Comparison of ENCODE assay signal across 18 mouse cellular contexts in genomic region chr13:91874565-91874964, GRCm38 (mm10). TPM values are rescaled to one million over a fixed set of nuclear protein-coding genes. Genes with fewer than 3 reads are reported as not detected.
DNase-seq lines count a peak whose midpoint lies in the region; ATAC-seq lines count a peak whose summit lies in the region.
"Had no signal": no experiment of that assay in that cellular context is flagged by ENCODE, and none has a peak within 500 bp of the region (broad histone marks: within the 10 kb centered on the region; RNA-seq: fewer than 3 reads in every experiment).

No protein-coding gene starts in this region.

- 67% methylated on average over 7 of the region's 7 CpGs for WGBS in embryonic facial prominence, embryonic 12.5 days
- 87% methylated on average over 7 of the region's 7 CpGs for WGBS in embryonic facial prominence, embryonic 10.5 days
- 70% methylated on average over 7 of the region's 7 CpGs for WGBS in heart, embryonic 11.5 days (ENCODE audit: insufficient replicate concordance)

- H3K4me2 ChIP-seq in embryonic facial prominence, embryonic 12.5 days (replicated peaks): no peak overlapping the region
- H3K4me2 ChIP-seq in heart, embryonic 11.5 days: no peak overlapping the region
- H3K4me2 ChIP-seq: hindbrain, embryonic 14.5 days; midbrain, embryonic 11.5 days had no signal

- H3K9me3 ChIP-seq in embryonic facial prominence, embryonic 12.5 days: no peaks in the 10 kb centered on the region
- H3K9me3 ChIP-seq in embryonic facial prominence, embryonic 10.5 days: no peaks in the 10 kb centered on the region
- H3K9me3 ChIP-seq in heart, embryonic 11.5 days (replicated peaks; ENCODE audit: control insufficient read depth, low read length): no peaks in the 10 kb centered on the region
- H3K9me3 ChIP-seq: G1E had no signal

- no peaks in the 10 kb centered on the region for H3K27me3 ChIP-seq in embryonic facial prominence, embryonic 12.5 days
- H3K27me3 ChIP-seq in embryonic facial prominence, embryonic 10.5 days (replicated peaks; ENCODE audit: low read depth, poor library complexity, severe bottlenecking): no peaks in the 10 kb centered on the region
- H3K27me3 ChIP-seq in heart, embryonic 11.5 days (ENCODE audit: control insufficient read depth, insufficient read depth, low read length): no peaks in the 10 kb centered on the region

- no peak overlapping the region for H3K9ac ChIP-seq in embryonic facial prominence, embryonic 12.5 days
- no peak overlapping the region for H3K9ac ChIP-seq in heart, embryonic 11.5 days (ENCODE audit: low read depth, low read length)
- H3K9ac ChIP-seq: hindbrain, embryonic 14.5 days had no signal

- H3K27ac ChIP-seq in embryonic facial prominence, embryonic 12.5 days: peak overlapping the region; percentile 70
- H3K27ac ChIP-seq in embryonic facial prominence, embryonic 10.5 days (replicated peaks): no peak overlapping the region
- H3K27ac ChIP-seq in heart, embryonic 11.5 days (ENCODE audit: low read depth, low read length): peak overlapping the region; percentile 72; the same call in 1 of the 2 replicates
- H3K27ac ChIP-seq: hindbrain, embryonic 14.5 days had no signal

- ATAC-seq in embryonic facial prominence, embryonic 12.5 days (ENCODE audit: insufficient number of reproducible peaks, insufficient read depth, low FRiP score, low TSS enrichment): no peak
- no peak for ATAC-seq in heart, embryonic 11.5 days (replicated peaks; ENCODE audit: insufficient number of reproducible peaks, low FRiP score, low TSS enrichment)

- DNase-seq in embryonic facial prominence, embryonic 10.5 days (ENCODE audit: low spot score): no peak
- DNase-seq in left cerebral cortex, adult 11 months (ENCODE audit: low spot score): peak; percentile 17
- DNase-seq in left cerebral cortex, postnatal 4 days: no peak
- DNase-seq in left cerebral cortex, postnatal 36 days (ENCODE audit: low spot score in 2 of 2): peak; percentile 30 to 59
- no peak for DNase-seq in thymus, postnatal 10 days (ENCODE audit: low spot score in 2 of 2)
- no peak for DNase-seq in gastrocnemius, postnatal 36 days
- DNase-seq: cerebellum, adult 11 months; gastrocnemius, postnatal 14 days; kidney, adult 11 months; kidney, postnatal 36 days; liver had no signal

- no peaks in the 10 kb centered on the region for H3K36me3 ChIP-seq in embryonic facial prominence, embryonic 12.5 days
- H3K36me3 ChIP-seq in embryonic facial prominence, embryonic 10.5 days (replicated peaks): no peaks in the 10 kb centered on the region
- H3K36me3 ChIP-seq in heart, embryonic 11.5 days (ENCODE audit: control insufficient read depth, insufficient read depth, low read length): no peaks in the 10 kb centered on the region
- H3K36me3 ChIP-seq: G1E had no signal

- H3K4me3 ChIP-seq in embryonic facial prominence, embryonic 12.5 days: no peak overlapping the region
- H3K4me3 ChIP-seq in embryonic facial prominence, embryonic 10.5 days: no peak overlapping the region
- no peak overlapping the region for H3K4me3 ChIP-seq in heart, embryonic 11.5 days (ENCODE audit: low read depth, low read length)
- H3K4me3 ChIP-seq: myocyte had no signal

- intact Hi-C loops in left cerebral cortex, postnatal 4 days (cut with DNase I): no loop called here
- intact Hi-C loops in left cerebral cortex, postnatal 36 days (cut with DNase I): no loop called here
- intact Hi-C loops in gastrocnemius, postnatal 36 days (cut with DNase I): no loop called here

- H3K4me1 ChIP-seq in embryonic facial prominence, embryonic 12.5 days: peaks cover 7% of the 10 kb centered on the region
- peaks cover 15% of the 10 kb centered on the region for H3K4me1 ChIP-seq in embryonic facial prominence, embryonic 10.5 days
- peaks cover 27% of the 10 kb centered on the region for H3K4me1 ChIP-seq in heart, embryonic 11.5 days (ENCODE audit: control insufficient read depth, insufficient read depth, low read length)

RNA-seq across cellular contexts. Expression of gene Ckmt2, which starts 2.1 kb away (rescaled TPM):
- not detected in 2 replicates for polyA plus RNA-seq in embryonic facial prominence, embryonic 12.5 days (2016; fragmentation: Nextera tagmentation; extraction: Ambion mirVana)
- polyA plus RNA-seq in embryonic facial prominence, embryonic 10.5 days (2016; fragmentation: Nextera tagmentation; extraction: Ambion mirVana): not detected in 2 replicates
- not detected for total RNA-seq in left cerebral cortex, postnatal 4 days (2021)
- 9.4 and 9.9 TPM in 2 replicates for polyA plus RNA-seq in heart, embryonic 11.5 days (2014; fragmentation: Nextera tagmentation; extraction: Ambion mirVana)
- not detected for total RNA-seq in left cerebral cortex, postnatal 36 days (2021)
- 1,000 to 10,000 TPM; 1,250 to 1,613 TPM for total RNA-seq in gastrocnemius, postnatal 36 days (2021)
- total RNA-seq: common myeloid progenitor, adult 5-6 weeks; G1E had no signal
- polyA plus RNA-seq: G1E; midbrain, embryonic 11.5 days had no signal

Comparison
In these comparisons a context has a peak if more than half of its experiments do, and no peak if none do; other contexts are left out.
1. DNase-seq: peak in left cerebral cortex, adult 11 months (single experiment) and left cerebral cortex, postnatal 36 days (2 of 2); none in embryonic facial prominence, embryonic 10.5 days (single experiment), left cerebral cortex, postnatal 4 days (single experiment), thymus, postnatal 10 days (0 of 2) and gastrocnemius, postnatal 36 days (0 of 2).
2. RNA of gene Ckmt2, which starts 2.1 kb away (total RNA-seq): 1,250 to 1,613 TPM in gastrocnemius, postnatal 36 days; not detected in left cerebral cortex, postnatal 4 days and not detected in left cerebral cortex, postnatal 36 days; every median in the first group is over 1,000 times any median in the second.